Mouse (Mus musculus) lung, embryonic 16.5 days (tissue): ENCODE results near the gene Myo15. TPM values are rescaled to one million over a fixed set of nuclear protein-coding genes. Genes with fewer than 3 reads are reported as not detected.
"Not testable (repeated sequence)": the region's sequence is repeated elsewhere in the genome, so short reads cannot be mapped to it uniquely, and the experiment has no call there.

Experiments used
- ATAC-seq: fragments of 200-750 bp; cut with Nextera tagmentation; 2 replicates; pipeline ENCODE4 v1.8.0; 2017; ENCODE audit warnings: low read depth, mild to moderate bottlenecking, moderate library complexity
- H3K27ac ChIP-seq: fragments of 300-500 bp; sonication (generic); 2 replicates; pipeline ENCODE4 v1.5.1; 2014; ENCODE audit warnings: mild to moderate bottlenecking, control low read depth, low read length
- H3K27me3 ChIP-seq: fragments of 300-500 bp; sonication (generic); 2 replicates; pipeline ENCODE4 v1.6.1; 2014; ENCODE audit warnings: low read depth, low read length, mixed read lengths; ENCODE audit not compliant: control insufficient read depth, insufficient read depth
- H3K36me3 ChIP-seq: fragments of 300-500 bp; sonication (generic); 2 replicates; pipeline ENCODE4 v1.6.1; 2014; ENCODE audit warnings: low read length; ENCODE audit not compliant: control insufficient read depth, insufficient read depth
- H3K4me1 ChIP-seq: fragments of 300-500 bp; sonication (generic); replicated peaks from 2 replicates; pipeline ENCODE4 v1.6.1; 2014; ENCODE audit warnings: low read length, mixed read lengths; ENCODE audit not compliant: control insufficient read depth, insufficient read depth
- H3K4me2 ChIP-seq: fragments of 300-500 bp; sonication (generic); 2 replicates; pipeline ENCODE4 v1.6.1; 2014; ENCODE audit warnings: low read depth, low read length, control low read depth
- H3K4me3 ChIP-seq: fragments of 300-500 bp; sonication (generic); 2 replicates; pipeline ENCODE4 v1.5.1; 2014; ENCODE audit warnings: mild to moderate bottlenecking, low read length, control low read depth
- H3K9ac ChIP-seq: fragments of 300-500 bp; sonication (generic); 2 replicates; pipeline ENCODE4 v1.6.1; 2014; ENCODE audit warnings: low read length, control low read depth
- H3K9me3 ChIP-seq: fragments of 300-500 bp; sonication (generic); 2 replicates; pipeline ENCODE4 v1.6.1; 2016; ENCODE audit warnings: low read length; ENCODE audit not compliant: control insufficient read depth
- WGBS: fragments of 180-500 bp; shearing (Covaris S2); extraction: QIAGEN DNeasy Blood & Tissue Kit; methylation state at CpG from one replicate; pipeline ENCODE4 v1.1.7; 2014; 5-methylcytosine and 5-hydroxymethylcytosine counted together
- polyA plus RNA-seq: library from polyadenylated mRNA; unstranded; fragments of >200 nt; fragmentation: Nextera tagmentation; extraction: Ambion mirVana; gene quantifications from 2 replicates; pipeline ENCODE4 v1.2.1, GENCODE M21; 2015

The Myo15 gene
- polyA plus RNA-seq, result 0.05 and 0.08 TPM in 2 replicates

DNA sequence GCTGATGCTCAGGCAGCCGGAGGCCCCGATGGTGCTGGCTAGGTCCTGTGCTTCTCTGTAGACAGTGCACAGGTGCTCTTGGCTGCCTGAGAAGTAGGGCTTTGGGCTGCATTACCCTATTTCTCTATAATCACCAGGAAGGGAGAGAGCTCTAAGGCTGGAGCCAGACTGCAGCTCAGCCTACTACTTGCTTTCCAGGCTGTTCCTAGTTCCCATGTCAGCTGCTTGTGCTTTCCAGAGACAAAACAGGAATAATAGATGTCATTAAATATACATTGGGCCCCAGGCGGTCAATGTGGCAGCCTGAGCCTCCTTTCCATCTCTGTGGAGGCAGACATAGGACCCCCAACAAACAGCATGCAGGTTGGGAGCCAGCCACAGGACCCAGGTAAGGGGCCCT, at the start of gene Myo15:
Myo15 (plus strand) TSS at position 301 of the 400 bp plus-strand sequence.
- no peak for ATAC-seq
- Histone ChIP-seq H3K27me3 (no peaks in the 10 kb centered on the region), H3K27ac (no peak within 1 kb of the TSS), H3K9ac (no peak within 1 kb of the TSS), H3K4me1 (no peaks in the 10 kb centered on the region), H3K4me2 (no peak within 1 kb of the TSS), H3K9me3 (no peaks in the 10 kb centered on the region), H3K36me3 (peaks cover 27% of the 10 kb centered on the region), H3K4me3 (no peak within 1 kb of the TSS)
- WGBS, result 90% methylated on average over 3 of the region's 3 CpGs

DNA sequence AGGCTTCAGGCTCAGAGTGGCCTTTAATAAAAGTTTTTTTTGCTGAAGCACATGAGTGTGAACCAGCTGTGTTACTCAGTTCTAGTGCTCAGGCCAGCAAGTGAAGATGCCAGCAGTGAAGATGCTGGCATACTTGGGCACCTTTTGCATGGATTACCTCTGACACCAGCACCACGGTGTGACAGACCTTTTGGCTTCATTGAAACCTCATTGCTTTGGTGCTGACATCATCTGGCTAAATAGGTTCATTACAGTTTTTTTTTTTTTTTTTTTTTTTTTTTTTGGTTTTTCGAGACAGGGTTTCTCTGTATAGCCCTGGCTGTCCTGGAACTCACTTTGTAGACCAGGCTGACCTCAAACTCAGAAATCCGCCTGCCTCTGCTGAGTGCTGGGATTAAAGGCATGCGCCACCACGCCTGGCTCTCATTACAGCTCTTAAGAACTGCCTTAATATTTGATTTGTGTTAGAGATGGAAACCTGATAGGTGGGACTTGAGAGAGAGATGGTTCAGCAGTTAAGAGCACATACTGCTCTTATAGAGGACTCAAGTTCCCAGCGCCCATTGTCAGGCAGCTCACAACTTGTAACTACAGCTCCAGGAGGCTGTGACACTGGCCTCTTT, 47.0 kb upstream of the Myo15 start:
- Histone ChIP-seq H3K4me2 (no peak overlapping the region), H3K27ac (no peak overlapping the region), H3K4me1 (peaks cover 10% of the 10 kb centered on the region), H3K4me3 (no peak overlapping the region), H3K36me3 (no peaks in the 10 kb centered on the region), H3K9me3 (no peaks in the 10 kb centered on the region), H3K27me3 (no peaks in the 10 kb centered on the region), H3K9ac (no peak overlapping the region)
- 62% methylated on average over 5 of the region's 6 CpGs for WGBS
- ATAC-seq, result no peak

DNA sequence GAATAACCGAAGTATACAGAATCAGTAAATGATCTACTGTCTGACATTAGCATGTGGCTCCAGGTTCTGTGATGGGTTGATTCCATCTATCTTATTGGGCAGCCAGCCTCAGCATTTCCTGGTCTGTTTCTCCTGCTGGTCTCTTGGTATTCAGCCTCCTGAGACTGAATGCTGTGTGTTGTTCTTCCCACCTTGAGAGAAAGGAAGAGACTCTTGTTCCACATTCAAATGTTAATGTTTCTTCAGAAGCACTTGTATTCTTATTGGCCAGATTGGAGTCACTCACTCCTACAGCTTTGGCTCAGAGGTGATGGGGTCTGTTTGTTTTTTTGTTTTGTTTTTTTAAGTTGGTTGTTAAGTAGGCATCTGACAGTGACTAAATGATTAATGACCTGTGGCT, 46.1 kb upstream of the Myo15 start:
- no peak overlapping the region for H3K27ac ChIP-seq
- WGBS, result 64% methylated on average over 1 of the region's 1 CpGs
- H3K36me3 ChIP-seq, result peaks cover 6% of the 10 kb centered on the region
- no peak for ATAC-seq
- H3K4me3 ChIP-seq, result no peak overlapping the region
- H3K9ac ChIP-seq, result no peak overlapping the region
- H3K9me3 ChIP-seq, result no peaks in the 10 kb centered on the region
- H3K4me1 ChIP-seq, result peaks cover 10% of the 10 kb centered on the region
- H3K4me2 ChIP-seq, result no peak overlapping the region
- no peaks in the 10 kb centered on the region for H3K27me3 ChIP-seq

DNA sequence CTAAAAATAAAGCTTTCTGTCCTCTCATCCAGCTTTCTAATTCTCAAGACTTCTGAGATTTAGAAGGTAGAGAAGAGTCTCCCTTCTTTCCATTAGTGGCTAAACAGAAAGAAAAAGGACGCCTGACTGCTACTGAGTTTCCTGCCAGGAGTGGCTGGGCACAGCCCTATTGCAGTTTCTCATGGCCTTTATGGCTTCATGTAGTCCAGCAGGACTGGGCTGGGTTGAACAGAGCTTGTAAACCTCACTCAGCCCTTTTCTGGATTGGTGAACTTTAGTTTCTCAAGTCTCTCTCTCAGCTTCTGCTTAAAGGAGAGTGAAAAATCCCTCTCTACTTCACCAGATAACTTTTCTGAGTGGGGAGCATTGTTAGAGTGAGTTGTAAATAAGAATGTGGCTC, 42.7 kb upstream of the Myo15 start:
- Histone ChIP-seq H3K4me2 (no peak overlapping the region), H3K4me1 (no peaks in the 10 kb centered on the region), H3K36me3 (peaks cover 9% of the 10 kb centered on the region), H3K27ac (no peak overlapping the region), H3K4me3 (no peak overlapping the region), H3K9me3 (no peaks in the 10 kb centered on the region), H3K9ac (no peak overlapping the region), H3K27me3 (no peaks in the 10 kb centered on the region)
- no peak for ATAC-seq
- 65% methylated on average over 1 of the region's 1 CpGs for WGBS

DNA sequence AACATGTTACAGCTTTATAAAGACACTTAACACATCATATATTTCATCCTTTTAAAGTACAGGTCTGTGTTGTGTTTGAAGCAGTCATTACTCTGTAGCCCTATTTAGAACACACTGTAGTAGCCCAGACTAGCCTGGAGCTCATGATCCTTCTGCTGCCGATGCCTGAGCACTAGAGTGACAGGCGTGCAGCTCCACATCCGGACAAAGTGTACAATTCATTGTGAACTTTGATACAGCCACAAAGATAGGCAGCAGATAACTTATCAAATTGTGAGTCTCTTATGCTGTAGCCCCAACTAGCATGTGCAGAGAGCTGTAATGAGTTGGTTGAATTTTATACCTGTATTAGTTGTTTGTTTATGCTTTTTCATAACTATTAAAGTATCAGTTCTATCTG, 41.5 kb upstream of the Myo15 start:
- H3K9me3 ChIP-seq, result no peaks in the 10 kb centered on the region
- no peak overlapping the region for H3K4me2 ChIP-seq
- H3K27me3 ChIP-seq, result no peaks in the 10 kb centered on the region
- no peaks in the 10 kb centered on the region for H3K4me1 ChIP-seq
- 95% methylated on average over 3 of the region's 3 CpGs for WGBS
- no peak overlapping the region for H3K9ac ChIP-seq
- peaks cover 10% of the 10 kb centered on the region for H3K36me3 ChIP-seq
- ATAC-seq, result no peak
- H3K27ac ChIP-seq, result no peak overlapping the region
- no peak overlapping the region for H3K4me3 ChIP-seq

DNA sequence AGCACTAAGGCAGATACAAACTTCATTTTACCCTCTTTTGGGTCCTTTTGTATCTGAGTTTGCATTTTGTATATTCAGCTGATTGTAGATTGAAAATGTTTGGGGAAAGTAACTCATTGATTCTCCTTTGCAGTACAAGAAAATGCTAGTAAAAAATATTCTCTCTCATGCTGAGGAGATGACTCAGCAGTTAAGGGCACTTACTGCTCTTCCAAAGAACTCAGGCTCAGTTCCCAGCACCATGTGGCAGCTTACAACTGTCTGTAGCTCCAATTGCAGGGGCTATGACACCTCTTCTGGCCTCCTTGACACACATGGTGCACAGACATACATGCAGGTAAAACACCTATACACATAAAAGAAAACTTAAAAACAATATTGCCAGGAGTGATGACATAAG, 35.6 kb upstream of the Myo15 start:
- no peak overlapping the region for H3K4me3 ChIP-seq
- H3K9me3 ChIP-seq, result no peaks in the 10 kb centered on the region
- H3K4me2 ChIP-seq, result no peak overlapping the region
- no peaks in the 10 kb centered on the region for H3K4me1 ChIP-seq
- H3K9ac ChIP-seq, result no peak overlapping the region
- no peak for ATAC-seq
- H3K27me3 ChIP-seq, result no peaks in the 10 kb centered on the region
- peaks cover 17% of the 10 kb centered on the region for H3K36me3 ChIP-seq
- H3K27ac ChIP-seq, result no peak overlapping the region

DNA sequence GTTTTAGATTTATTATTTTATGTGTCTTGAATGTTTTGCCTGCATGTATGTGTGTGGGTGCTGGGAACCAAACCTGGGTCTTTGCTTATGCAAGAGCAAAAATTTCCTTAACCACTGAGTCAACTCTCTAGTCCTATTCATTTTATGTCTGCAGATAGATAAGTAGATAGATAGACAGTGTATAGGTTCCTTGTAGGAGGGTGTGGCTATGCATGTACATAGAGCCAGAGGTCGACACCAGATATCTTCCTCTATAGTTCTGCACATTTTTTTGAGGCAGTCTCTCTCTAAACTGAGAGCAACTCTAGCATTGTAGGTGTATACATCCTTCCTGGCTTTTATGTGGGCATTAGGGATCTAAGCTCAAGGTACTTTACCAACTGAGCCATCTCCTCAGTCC, 34.0 kb upstream of the Myo15 start:
- H3K36me3 ChIP-seq, result peaks cover 15% of the 10 kb centered on the region
- no peaks in the 10 kb centered on the region for H3K27me3 ChIP-seq
- WGBS, result 94% methylated on average over 1 of the region's 1 CpGs
- H3K4me3 ChIP-seq, result no peak overlapping the region
- no peaks in the 10 kb centered on the region for H3K4me1 ChIP-seq
- no peak overlapping the region for H3K9ac ChIP-seq
- no peak overlapping the region for H3K4me2 ChIP-seq
- no peak overlapping the region for H3K27ac ChIP-seq
- no peak for ATAC-seq
- no peaks in the 10 kb centered on the region for H3K9me3 ChIP-seq

DNA sequence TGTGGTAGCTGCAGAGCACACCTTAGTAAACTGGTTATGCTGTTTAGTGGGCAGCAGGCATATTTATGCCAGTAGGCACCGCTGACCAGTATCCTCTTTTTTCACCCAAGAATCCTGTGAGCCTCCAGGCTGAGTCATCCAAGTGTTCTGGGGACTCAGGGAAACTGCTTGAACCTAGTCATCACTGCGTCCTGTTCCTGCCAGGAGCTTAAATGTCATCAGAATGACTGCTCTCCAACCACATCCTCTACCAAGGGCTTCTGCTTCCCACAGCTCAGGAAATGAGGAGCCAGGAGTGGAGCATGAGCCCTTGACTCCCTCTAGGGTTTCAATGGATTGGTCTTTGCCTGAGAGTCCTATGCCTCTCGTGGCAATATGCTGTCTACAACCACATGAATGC, 32.5 kb upstream of the Myo15 start:
- WGBS, result 84% methylated on average over 3 of the region's 3 CpGs
- Histone ChIP-seq H3K4me1 (no peaks in the 10 kb centered on the region), H3K27me3 (no peaks in the 10 kb centered on the region), H3K4me2 (no peak overlapping the region), H3K4me3 (no peak overlapping the region), H3K9me3 (no peaks in the 10 kb centered on the region), H3K27ac (no peak overlapping the region), H3K36me3 (peaks cover 18% of the 10 kb centered on the region), H3K9ac (no peak overlapping the region)
- no peak for ATAC-seq

DNA sequence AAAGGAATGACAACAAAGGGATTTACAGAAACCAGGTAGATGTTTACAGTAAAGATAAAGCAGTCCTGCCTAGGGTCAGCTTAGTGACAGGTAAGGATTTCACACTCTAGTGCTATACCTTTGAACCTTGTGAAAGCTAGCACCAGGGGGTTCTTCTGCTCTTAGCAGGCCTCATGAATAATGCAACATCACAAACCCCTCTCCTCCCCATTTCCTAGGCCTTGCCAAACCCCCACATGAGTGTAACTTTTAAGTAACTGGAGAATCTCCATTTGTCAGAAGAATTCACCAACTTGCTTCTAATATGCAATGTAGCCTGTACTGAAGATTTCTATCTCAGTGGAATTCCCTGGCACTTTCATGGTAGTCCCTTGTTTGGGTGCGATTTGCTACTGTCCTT, 29.5 kb upstream of the Myo15 start:
- 21% methylated on average over 1 of the region's 1 CpGs for WGBS
- not testable (repeated sequence) for H3K27me3 ChIP-seq, H3K9ac ChIP-seq, H3K27ac ChIP-seq, H3K4me2 ChIP-seq, H3K4me3 ChIP-seq, ATAC-seq, H3K4me1 ChIP-seq, H3K9me3 ChIP-seq
- H3K36me3 ChIP-seq, result peaks cover 23% of the 10 kb centered on the region

DNA sequence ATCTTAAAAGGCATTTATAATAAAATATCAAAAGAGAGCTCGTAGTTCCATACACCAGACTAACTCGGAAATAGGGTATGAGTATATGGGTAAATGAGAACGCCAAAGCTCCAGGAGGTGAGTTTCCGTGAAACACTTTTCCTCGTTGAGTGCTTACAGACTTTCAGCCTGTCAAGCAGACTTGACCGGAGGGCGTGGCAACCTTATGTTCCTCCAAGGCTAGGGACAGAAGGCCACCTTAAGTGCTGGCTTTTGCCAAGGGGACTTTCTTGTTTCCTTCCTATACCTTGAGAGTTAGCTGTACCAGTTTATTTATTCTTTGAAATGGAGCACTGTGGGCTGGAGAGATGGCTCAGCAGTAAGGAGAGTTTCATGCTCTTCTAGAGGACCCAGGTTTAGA, 29.0 kb upstream of the Myo15 start:
- no peak overlapping the region for H3K4me3 ChIP-seq
- no peak overlapping the region for H3K9ac ChIP-seq
- H3K4me1 ChIP-seq, result no peaks in the 10 kb centered on the region
- H3K27me3 ChIP-seq, result no peaks in the 10 kb centered on the region
- H3K9me3 ChIP-seq, result no peaks in the 10 kb centered on the region
- peaks cover 23% of the 10 kb centered on the region for H3K36me3 ChIP-seq
- no peak for ATAC-seq
- no peak overlapping the region for H3K27ac ChIP-seq
- H3K4me2 ChIP-seq, result no peak overlapping the region
- WGBS, result 35% methylated on average over 7 of the region's 7 CpGs
